Mouse (Mus musculus) kidney, adult 11 months (tissue): ENCODE data around the gene Traf1.
A peak's percentile ranks its signal among the peaks of the same experiment; 100 is the strongest.

Experiments used
- DNase-seq: peaks from one replicate; pipeline ENCODE4 v3.0.0; 2022

The Traf1 gene

DNA sequence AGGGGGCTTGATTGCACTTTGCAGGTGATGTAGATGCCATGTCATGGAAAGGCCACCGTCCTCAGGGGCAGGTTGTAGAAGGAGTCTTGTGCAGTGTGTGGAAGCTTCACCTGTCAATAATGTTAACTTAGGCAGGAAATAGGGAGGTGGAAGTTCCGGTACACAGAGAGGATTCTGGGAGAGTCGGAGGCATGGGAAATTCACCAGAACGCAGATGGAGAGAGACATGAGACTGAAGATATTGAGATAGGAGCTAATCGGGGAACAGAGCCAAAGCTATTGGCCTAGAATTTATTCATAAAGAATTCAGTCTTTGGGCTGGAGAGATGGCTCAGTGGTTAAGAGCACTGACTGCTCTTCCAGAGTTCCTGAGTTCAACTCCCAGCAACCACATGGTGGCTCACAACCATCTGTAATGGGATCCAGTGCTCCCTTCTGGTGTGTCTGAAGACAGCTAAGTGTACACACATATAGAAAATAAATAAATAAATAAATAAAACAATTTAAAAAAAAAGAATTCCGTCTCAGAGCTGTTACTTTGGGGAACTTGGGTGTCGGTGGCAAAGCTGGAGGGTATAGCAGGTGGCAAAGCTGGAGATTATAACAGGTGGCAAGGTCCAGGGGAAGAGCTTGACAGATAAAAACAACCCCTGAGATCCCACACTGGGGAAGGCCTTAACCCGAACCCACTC lies 4.8 kb upstream of the Traf1 start:
- no peak for DNase-seq

DNA sequence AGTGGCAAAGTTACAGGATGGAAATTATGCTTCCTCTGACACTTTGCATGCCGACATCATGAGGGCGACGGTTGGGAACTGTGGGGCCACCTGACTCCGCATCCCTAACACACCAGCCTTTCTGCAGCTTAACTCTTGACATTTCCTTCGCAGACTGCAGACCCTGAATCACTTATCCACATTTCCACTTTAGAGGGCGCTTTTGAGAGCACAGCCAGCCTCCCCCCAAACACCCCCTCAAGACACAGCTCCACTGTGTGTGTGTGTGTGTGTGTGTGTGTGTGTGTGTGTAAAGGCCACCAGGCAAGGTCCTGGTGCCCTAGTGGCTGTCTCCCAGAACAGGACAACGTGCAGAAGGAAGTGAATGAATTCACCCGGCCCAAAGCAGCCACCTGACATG lies 4.2 kb upstream of the Traf1 start:
- no peak for DNase-seq

DNA sequence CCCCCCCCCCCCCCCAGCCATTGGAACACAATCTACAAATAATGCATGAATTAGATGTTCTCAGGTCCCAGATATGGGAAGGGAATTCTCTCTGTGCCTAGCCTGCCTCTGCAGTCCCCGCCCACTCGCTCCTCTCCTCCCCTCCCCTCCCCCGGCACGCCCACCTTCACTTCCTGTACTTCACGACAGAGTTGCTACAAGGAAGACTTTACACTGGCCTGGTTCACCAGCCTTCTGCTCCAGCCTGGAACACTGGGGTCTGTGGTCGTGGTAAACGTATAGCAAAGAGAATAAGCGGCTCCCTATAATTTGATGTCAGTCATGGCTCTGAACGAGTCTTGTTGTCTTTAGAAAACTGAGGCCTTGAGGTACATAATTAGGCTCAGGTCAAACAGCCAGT lies 3.7 kb upstream of the Traf1 start:
- no peak for DNase-seq

DNA sequence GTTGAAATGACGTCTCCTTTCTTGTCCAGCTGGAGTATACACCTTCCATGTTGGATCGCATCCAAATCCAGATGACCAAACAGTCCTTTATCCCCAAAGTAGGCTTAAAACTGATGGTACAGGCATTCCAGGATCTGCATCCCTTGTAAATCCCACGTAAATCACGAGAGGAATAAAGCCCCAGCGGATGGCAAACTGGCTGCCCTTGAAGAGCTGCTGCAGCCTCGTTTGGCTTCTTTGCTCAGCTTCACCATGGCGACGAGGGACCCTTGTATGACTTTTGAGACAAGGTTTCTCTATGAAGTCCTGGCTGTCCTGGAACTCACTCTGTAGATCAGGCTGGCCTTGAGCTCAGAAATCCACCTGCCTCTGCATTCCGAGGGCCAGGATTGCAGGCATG lies 3.1 kb upstream of the Traf1 start:
- no peak for DNase-seq

DNA sequence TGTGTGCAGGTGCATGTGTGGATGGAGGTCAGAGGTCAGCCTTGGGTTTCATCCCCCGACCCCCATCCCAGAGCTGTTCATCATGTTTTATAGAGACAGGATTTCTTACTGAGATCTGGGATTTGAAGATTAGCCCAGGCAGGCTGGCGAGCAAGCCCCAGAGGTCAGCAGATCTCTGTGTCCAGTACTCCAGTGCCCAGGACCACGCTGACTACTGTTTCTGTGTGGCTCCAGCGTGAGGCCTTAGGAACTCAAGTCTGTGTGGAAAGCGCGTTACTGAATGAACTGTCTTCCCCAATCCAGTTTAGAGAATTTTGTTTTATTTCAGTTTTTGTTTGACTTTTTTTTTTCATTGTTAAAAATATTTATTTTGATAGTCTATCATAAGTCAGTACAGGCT lies 2.7 kb upstream of the Traf1 start:
- no peak for DNase-seq

DNA sequence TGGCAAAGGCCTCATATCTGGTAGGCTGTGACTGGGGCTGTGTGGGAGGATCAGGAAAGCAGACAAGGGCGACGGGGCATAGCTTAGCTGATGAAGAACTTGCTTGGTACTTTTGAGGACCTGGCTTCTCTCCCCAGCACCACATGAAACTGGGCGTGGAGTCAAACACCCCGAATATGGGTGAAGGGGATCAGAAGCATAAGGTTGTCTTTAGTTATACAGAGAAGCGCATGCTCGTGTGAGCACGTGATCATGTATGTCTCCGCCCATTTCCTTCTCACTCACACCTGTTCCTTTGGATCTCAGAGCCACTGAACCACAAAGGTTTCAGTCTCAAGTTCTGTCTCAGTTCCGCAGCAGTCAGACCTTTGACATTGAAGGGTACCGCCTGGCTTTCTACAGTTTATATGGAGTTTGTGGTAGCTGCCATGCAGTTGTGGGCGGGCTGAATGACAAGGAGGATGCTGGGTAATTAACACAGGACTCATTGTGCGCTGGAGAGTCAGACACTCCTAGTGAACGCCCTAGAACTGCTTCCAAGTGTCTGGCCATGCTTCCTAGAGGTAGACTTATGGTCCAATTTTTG lies 1.9 kb upstream of the Traf1 start:
- DNase-seq = peak; percentile 51

DNA sequence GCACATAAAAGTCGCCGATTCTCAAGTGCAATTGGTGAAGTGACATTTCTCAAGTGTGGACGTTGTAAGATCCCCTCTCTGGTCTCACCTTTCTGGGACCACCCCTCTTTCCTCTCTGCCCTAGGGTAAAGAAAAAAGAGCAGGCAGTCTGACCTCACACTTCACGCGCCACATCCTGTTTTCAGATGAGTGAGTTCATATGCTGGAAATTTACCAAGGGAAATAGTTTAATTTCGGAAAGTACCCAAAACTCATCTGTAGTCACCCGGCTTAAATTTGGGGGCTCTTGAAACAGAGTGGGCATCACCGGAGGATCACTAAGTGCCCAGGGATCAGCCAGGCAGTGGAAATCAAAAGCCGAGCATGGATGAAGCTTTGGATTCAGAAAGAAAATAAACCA lies 1.3 kb upstream of the Traf1 start:
- DNase-seq = no peak

DNA sequence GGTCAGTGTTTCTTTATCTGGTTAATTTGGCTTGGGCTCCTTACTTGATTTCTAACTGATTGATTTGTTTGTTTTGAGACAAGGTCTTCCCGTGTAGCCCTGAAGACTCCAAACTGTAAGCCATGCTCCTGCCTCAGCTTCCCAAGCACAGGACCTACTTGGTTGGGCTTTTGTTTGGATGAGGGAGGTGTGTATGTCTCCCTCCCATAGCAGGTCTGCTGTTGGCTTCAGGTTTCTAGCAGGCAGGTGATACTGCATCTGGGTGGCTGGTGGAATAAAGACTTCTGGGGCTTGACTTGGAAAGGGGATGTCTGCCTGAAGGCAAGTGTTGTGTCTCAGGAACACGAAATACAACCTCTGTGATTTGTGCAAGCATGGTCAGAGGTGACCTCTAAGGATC lies 639 bp upstream of the Traf1 start:
- DNase-seq = no peak

DNA sequence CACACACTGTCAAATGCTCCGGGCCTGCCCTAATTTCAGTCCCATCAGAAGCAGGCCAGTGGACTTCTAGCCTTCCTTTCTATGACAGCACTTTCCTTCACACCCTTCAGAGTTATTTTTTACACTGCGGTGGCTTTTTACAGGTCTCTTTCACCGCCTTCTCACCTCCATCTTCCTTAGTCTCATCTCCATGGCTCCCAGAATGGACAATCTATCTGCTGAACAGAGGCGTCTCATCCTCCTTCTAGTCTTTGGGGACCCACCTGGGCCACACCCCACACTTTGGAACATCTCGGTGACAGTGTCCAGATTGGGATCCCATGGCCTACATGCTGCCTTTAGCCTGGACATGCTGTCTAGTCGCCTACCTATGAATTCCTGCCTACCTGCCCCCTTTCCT lies 606 bp downstream of the Traf1 start:
- DNase-seq = no peak

DNA sequence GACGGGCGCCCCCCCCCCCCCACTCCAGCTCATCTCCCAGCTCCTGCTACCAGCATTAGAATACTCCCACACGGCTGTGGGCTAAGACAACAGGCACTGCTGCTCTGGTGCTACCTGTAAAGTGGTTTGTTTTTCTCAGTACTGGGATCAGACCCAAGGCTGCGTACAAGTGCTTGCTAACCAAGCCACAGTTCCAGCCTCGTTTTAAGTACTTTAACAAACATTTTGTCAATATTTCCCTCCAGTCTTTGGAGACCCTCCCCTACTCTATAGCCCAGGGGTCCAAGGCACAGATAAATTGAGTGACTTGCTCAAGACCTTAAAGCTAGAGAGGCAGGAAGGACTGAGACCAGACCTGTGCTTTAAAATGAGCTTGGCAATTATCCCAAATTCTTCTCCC lies 1.1 kb downstream of the Traf1 start:
- no peak for DNase-seq

DNA sequence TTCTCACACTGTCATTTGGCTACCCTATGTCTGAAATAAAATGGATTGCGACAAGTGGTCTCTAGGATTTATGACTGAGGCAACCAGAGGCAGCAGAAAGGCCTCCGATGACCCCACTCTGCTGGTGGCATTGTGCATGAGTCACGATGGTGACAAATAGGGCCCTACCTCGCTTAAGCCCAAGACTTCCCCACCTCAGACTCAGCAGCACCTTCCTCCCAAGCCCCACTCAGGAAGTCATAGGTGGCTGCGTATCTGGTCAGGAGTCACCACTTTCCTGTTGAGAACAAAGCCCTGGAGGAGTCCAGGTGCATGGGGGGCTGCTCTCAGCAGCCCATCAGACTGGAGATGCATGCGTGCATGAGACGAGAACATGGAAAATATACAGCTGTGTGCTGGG lies 3.0 kb downstream of the Traf1 start:
- DNase-seq = no peak

DNA sequence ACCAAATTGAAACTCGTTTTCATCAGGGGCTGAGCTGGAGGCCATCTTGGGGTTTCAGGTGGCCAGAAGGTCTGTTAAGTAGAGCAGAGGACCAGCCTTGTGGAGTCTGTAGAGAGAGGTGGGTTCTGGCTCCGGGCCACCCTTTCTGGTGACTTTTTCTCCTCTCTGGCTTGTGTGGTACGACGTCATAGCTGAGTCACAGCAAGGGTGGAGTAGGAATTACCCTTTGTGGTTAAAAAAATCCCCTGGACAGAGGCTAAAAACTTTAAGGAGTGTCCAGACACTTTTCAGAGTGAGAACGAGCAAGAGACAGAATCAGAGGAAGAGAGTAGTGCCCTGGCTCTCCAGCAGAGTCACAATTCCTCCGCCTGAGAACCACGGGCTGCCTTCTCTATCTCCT lies 3.5 kb downstream of the Traf1 start:
- no peak for DNase-seq

DNA sequence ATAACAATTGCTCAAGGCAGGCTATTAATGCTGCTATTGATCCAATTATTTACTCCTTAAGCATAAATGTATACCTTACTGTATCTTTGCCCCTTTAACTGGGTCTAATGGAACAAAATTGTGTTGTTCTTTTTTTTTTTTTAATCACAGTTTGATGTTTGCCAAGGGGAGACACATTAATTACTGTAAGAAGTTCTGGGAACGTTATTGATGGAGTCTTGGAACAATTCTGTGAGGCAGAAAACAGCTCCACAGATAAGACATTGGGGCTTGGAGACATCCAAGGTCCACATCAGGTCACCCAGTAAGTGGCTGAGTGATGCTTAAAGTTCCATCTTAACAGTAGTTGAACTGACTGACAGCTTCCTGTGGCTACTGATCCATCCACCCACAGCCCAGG lies 4.2 kb downstream of the Traf1 start:
- DNase-seq = no peak

DNA sequence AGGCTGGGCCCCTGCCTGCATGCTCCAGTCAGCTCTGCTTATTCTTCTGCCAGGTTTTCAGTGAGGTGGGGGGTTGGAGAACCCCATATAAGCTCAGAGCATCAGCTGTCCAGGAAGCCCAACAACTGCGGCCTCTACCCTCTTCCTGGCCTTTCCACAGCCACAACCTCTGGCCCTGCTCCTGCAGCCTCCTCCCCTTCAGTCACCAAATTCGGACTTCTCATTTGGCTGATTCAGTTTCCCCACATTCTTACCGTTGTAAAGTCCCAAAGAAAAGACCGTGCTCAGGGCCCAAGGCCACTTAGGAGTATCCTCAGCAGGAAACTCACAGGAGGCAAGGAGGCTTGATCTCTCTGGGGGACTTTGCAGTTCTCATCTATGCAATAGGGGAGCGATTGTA lies 4.6 kb downstream of the Traf1 start:
- no peak for DNase-seq

DNA sequence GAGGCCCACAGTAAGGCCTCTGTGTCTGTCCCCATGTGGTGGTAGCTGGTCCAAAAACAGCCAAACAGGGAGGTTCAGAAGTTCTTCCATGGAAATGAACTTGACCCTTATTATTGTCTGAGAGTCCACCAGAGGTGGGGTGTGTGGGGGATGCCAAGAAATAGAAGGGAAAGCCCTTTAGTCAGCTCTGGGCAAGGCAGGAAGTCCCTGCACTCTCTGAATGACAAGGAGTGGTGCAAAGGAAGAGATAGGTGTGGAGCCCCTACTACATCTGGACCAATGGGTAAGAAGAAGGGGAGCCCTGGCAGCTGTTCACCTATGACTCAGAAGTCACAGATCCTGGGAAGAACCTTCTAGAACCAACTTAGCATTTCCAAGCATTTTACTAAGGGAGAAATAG lies 7.2 kb downstream of the Traf1 start:
- DNase-seq = no peak

DNA sequence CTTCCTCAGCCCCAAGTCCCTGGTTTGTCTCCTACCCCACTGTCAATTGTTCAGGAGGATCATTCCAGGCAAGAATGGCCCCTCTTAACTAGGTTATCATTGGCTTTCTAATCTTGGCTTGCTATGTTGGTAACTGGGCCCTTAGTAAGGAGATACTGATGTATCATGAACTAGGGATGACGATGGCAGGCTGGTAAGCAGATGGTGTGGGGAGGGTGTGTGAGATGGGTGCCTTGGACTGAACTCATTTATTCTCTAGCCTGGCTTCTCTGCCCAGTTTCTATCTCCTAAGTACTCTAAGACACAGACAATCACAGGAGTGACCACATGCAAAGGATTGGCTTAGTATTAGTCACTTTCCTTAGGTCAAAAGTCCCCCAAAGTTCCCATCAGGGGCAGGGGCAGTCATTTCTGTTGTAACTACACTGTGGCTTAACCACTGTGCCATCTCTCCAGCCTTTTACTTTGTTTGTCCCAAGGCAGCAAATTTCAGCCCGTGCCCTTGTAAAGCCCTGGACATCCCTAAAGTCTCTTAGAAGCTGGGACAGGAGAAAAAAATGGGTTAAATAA lies 7.9 kb downstream of the Traf1 start:
- DNase-seq = no peak

DNA sequence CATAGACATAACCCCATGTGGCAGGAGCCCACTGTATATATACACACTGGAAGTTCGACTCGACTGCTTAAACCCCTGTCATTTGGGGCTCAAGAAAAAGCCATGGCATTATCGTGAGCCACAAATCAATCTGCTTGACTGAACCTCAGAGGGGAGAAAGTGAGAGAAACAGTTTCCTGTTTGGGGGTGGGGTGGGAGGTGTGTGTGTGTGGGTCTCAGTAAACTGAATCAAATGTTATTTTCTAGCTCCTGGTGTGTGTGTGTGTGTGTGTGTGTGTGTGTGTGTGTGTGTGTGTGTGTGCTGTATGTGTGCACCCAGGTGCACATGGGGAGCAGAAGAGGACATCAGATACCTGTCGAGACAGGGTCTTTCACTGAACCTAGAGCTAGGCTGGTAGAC lies 8.6 kb downstream of the Traf1 start:
- DNase-seq = no peak

DNA sequence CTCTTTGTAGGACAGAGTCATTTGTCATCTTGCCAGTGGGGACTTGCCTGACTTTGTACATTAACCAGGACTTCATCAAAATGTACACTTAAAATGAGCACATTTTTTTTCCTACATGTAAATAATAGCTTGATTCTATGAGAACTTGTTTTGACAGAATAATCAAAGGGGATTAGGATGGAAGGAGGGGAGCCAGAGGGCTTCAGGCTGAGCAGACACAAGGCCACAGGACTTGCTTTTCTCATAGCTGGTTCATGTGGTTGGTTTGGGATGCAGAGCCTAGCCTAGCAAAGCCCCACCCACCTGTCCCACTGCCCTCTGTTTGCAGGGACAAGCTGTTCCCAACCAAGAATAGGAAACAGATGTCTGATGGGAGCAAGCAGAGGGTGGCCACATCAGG lies 10.1 kb downstream of the Traf1 start:
- no peak for DNase-seq

DNA sequence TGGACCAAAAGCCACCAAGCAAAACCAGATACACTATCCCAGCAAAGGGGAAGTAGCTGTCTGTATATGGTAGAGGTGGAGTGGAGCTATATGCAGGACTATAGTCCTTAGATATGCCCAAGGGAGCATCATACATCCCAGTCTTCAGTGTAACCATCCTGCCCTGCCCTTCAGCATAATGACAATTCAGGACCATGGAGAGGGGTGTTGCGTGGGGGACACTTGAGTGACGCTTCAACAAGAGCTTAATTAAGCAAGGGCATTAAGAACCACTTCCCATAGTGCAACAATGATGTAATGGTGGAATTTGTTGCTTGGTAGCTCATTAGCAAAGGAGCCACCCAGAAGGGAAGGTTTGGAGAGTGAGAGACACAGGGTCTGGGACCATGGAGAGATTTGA lies 12.9 kb downstream of the Traf1 start:
- no peak for DNase-seq

DNA sequence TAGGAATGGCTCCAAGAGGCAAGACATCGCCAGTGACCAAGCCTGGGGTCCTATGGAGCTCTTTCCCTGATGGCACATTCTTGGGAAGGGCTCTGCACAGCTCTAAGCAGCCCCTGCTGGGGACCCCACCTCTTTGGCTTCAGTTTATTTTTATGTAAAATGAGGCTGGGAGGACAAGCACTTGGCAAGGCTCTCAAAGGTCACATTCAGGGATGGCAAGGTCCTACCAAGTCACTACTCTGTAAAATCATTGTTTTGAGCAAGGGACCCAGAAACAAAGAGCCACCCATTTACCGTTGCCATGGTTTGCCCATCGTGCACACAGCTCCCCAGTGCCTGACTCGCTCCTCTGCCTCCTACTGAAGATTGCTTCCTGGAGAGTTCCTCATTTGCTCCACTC lies 15.5 kb downstream of the Traf1 start:
- DNase-seq = no peak

DNA sequence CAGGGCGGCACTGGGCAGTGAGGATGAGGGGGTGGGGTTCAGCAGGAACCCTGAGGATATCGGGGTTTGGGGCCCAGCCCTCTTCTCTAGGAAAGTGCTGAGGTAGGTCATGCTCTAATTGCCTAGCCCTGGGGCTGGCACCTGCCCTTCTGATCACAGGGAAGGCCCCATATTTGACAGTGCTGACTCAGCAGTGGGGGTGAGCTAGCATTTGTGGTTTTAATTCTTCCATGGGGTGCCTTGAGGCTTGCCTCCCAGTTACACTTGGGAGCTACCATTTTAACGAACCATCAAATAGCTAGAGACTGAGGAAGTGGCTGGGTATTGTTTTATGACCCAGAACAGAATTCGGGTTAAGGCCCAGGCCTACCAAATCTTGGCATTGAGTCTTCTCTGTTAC lies 16.0 kb downstream of the Traf1 start:
- DNase-seq = no peak

DNA sequence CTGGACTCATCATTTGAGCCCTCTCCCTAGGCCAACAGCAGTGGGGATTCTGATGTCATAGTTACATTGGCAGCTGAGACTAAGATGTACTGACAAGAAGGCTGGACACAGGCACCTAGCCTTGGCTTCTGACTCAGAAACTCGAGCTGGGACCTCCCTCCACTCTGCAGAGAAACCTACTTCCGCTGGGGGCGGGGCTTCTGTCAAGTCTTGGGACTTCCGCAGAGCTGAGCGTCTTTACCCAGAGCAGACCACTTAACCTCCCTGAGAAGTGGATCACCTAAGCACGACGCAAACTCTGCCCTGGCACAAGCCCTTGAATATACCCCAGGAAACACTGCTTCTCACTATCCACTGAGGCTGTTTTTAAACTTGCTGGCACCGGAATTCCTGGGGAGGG lies 16.8 kb downstream of the Traf1 start:
- no peak for DNase-seq

DNA sequence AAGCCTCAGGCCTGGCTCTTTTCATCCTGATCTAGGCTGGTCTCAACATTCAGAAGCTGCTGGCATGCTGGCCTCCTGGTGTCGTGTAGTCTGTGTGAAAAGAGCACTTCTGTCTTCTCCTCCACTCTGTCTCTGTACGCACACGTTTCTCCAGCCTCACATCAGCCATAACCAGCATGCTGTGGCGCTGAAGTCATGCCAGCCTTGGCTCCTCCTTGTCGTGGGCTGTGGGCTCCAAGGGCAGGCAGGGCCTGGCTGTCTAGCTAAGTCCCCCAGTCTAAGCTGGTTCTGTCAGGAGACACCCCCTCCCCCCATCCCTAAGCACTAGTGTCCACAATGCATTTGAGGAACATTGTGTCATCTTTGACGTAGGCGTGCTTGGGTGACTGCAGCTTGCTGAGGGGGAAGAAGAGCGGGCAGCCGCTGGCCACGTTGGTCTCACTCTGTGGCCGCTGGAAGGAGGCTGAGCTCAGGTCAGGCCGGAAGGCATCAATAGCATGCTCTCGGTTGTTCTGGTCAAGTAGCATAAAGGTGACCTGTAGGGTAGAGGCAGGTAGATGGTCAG lies 17.9 kb downstream of the Traf1 start:
- DNase-seq = no peak

DNA sequence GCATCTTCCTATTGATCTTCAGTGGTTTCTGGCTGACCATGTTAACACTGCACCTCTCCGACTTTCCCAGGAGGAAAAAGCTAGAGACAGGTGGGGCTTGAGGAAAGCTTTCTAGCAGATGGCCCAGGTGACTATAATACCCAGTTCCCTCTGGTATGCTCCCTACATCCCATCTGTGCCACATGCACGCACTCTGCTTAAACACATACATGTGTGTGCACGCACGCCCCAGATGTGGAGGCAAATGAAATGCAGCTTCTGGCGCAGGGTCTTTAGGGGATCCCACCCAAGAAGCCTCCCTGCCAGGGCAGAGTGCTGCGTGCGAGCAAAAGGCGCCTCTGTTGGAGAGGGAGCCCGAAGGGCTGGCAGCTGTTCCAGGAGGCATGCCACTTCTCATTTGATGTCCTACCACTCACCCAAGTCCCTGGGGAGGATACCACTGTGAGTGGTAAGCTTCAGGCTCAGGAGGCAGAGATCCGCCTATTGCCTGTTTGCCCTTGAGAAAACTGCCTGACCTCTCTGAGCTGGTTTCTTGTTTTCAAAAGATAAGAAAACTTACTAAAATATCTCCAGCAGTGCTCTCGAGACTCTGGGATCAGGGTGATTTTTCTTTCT lies 20.4 kb downstream of the Traf1 start:
- no peak for DNase-seq
